Mouse (Mus musculus) cortical plate, adult 2 months (tissue): ENCODE measurements at regions not wholly inside any gene's neighbourhood (a gene's known extent, or its start where the extent isn't known, plus 50 kb on each side); places are given as distances from the start of the nearest gene placed in this dataset.

ENCODE experiments used
- CTCF ChIP-seq: fragments of 200-500 bp; IDR thresholded peaks from 2 replicates; pipeline ENCODE4 v1.5.1; 2011; ENCODE audit warnings: mild to moderate bottlenecking, control low read depth, low read length; ENCODE audit not compliant: insufficient read depth; ENCODE audit errors: extremely low read depth
- POLR2A ChIP-seq: fragments of 200-500 bp; IDR thresholded peaks from 2 replicates; pipeline ENCODE4 v1.6.1; 2011; ENCODE audit warnings: mild to moderate bottlenecking, low read length, control low read depth; ENCODE audit not compliant: insufficient read depth; ENCODE audit errors: extremely low read depth

GRCm38 (mm10) chr5:74796421-74797067 lies 93.8 kb upstream of the Lnx1 start:
- TF ChIP-seq POLR2A (no peak), CTCF (peak; percentile 72)
